Mouse (Mus musculus) midbrain, embryonic 12.5 days (tissue): ENCODE data around the gene Ppfia4. TPM values are rescaled to one million over a fixed set of nuclear protein-coding genes. Genes with fewer than 3 reads are reported as not detected.

Source experiments
- ATAC-seq: fragments of 200-750 bp; cut with Nextera tagmentation; 2 replicates; pipeline ENCODE4 v1.8.0; 2017; ENCODE audit warnings: low read depth, moderate TSS enrichment, moderate library complexity; ENCODE audit not compliant: low FRiP score
- H3K27ac ChIP-seq: fragments of 300-500 bp; sonication (generic); replicated peaks from 2 replicates; pipeline ENCODE4 v1.5.1; 2016; ENCODE audit warnings: mild to moderate bottlenecking
- H3K27me3 ChIP-seq: fragments of 300-500 bp; sonication (generic); 2 replicates; pipeline ENCODE4 v1.6.1; 2016; ENCODE audit warnings: mild to moderate bottlenecking
- H3K36me3 ChIP-seq: fragments of 300-500 bp; sonication (generic); 2 replicates; pipeline ENCODE4 v1.6.1; 2016
- H3K4me1 ChIP-seq: fragments of 300-500 bp; sonication (generic); 2 replicates; pipeline ENCODE4 v1.6.1; 2016
- H3K4me2 ChIP-seq: fragments of 300-500 bp; sonication (generic); replicated peaks from 2 replicates; pipeline ENCODE4 v1.6.1; 2016; ENCODE audit warnings: mild to moderate bottlenecking, moderate library complexity
- H3K4me3 ChIP-seq: fragments of 300-500 bp; sonication (generic); 2 replicates; pipeline ENCODE4 v1.5.1; 2016; ENCODE audit warnings: mild to moderate bottlenecking
- H3K9ac ChIP-seq: fragments of 300-500 bp; sonication (generic); replicated peaks from 2 replicates; pipeline ENCODE4 v1.6.1; 2016; ENCODE audit warnings: mild to moderate bottlenecking, moderate library complexity
- H3K9me3 ChIP-seq: fragments of 300-500 bp; sonication (generic); 2 replicates; pipeline ENCODE4 v1.6.1; 2016; ENCODE audit warnings: mild to moderate bottlenecking
- WGBS: fragments of 180-500 bp; shearing (Covaris S2); methylation state at CpG from one replicate; pipeline ENCODE4 v1.1.7; 2016; 5-methylcytosine and 5-hydroxymethylcytosine counted together
- polyA plus RNA-seq: library from polyadenylated mRNA; unstranded; fragments of >200 nt; fragmentation: Nextera tagmentation; extraction: Ambion mirVana; gene quantifications from 2 replicates; pipeline ENCODE4 v1.2.1, GENCODE M21; 2016

Gene Ppfia4
- polyA plus RNA-seq: 5.1 and 5.3 TPM in 2 replicates

GRCm38 (mm10) chr1:134332770-134333271 is at the start of gene Ppfia4:
Gene Ppfia4 (minus strand): TSS chr1:134332928.
- H3K4me3 ChIP-seq: no peak within 1 kb of the TSS
- H3K4me1 ChIP-seq: no peaks in the 10 kb centered on the region
- ATAC-seq: no peak; the same call in 1 of the 2 replicates
- no peak within 1 kb of the TSS for H3K4me2 ChIP-seq
- H3K27ac ChIP-seq: no peak within 1 kb of the TSS
- no peaks in the 10 kb centered on the region for H3K36me3 ChIP-seq
- H3K9me3 ChIP-seq: no peaks in the 10 kb centered on the region
- H3K27me3 ChIP-seq: peaks cover 4% of the 10 kb centered on the region; the same call in 1 of the 2 replicates
- 68% methylated on average over 13 of the region's 13 CpGs for WGBS
- no peak within 1 kb of the TSS for H3K9ac ChIP-seq

- no peak overlapping the region for H3K9ac ChIP-seq
- no peaks in the 10 kb centered on the region for H3K36me3 ChIP-seq
- H3K27me3 ChIP-seq: 0 out of 2 replicates have a peak, but pooled peaks cover 5% of the 10 kb centered on the region
- WGBS: 16% methylated on average over 19 of the region's 19 CpGs
- H3K9me3 ChIP-seq: no peaks in the 10 kb centered on the region
- peak overlapping the region; percentile 47 for H3K4me2 ChIP-seq
- ATAC-seq: no peak
- H3K27ac ChIP-seq: no peak overlapping the region
- peaks cover 6% of the 10 kb centered on the region; the same call in 1 of the 2 replicates for H3K4me1 ChIP-seq
- peak overlapping the region; percentile 20; the same call in 1 of the 2 replicates for H3K4me3 ChIP-seq
Measured at GRCm38 (mm10) chr1:134381795-134382625, 49.3 kb upstream of the Ppfia4 start.

GRCm38 (mm10) chr1:134381051-134381450 is 48.3 kb upstream of the Ppfia4 start:
- Histone ChIP-seq H3K27me3 (0 out of 2 replicates have a peak, but pooled peaks cover 5% of the 10 kb centered on the region), H3K27ac (no peak overlapping the region), H3K9ac (no peak overlapping the region), H3K4me2 (no peak overlapping the region), H3K36me3 (no peaks in the 10 kb centered on the region), H3K9me3 (no peaks in the 10 kb centered on the region), H3K4me1 (peaks cover 6% of the 10 kb centered on the region; the same call in 1 of the 2 replicates), H3K4me3 (no peak overlapping the region)
- WGBS: 97% methylated on average over 2 of the region's 2 CpGs
- ATAC-seq: no peak

- ATAC-seq: no peak
- 81% methylated on average over 2 of the region's 2 CpGs for WGBS
Measured at GRCm38 (mm10) chr1:134374124-134374523, 41.4 kb upstream of the Ppfia4 start.

GRCm38 (mm10) chr1:134368777-134369337 is 36.1 kb upstream of the Ppfia4 start:
- no peaks in the 10 kb centered on the region for H3K4me1 ChIP-seq
- H3K9ac ChIP-seq: no peak overlapping the region
- H3K27me3 ChIP-seq: peaks cover 3% of the 10 kb centered on the region; the same call in 1 of the 2 replicates
- H3K9me3 ChIP-seq: no peaks in the 10 kb centered on the region
- H3K4me2 ChIP-seq: no peak overlapping the region
- no peak for ATAC-seq
- no peaks in the 10 kb centered on the region for H3K36me3 ChIP-seq
- no peak overlapping the region for H3K27ac ChIP-seq
- no peak overlapping the region for H3K4me3 ChIP-seq
- 62% methylated on average over 9 of the region's 9 CpGs for WGBS

More at GRCm38 (mm10) chr1:134374124-134374523, 41.4 kb upstream of the Ppfia4 start:
- Histone ChIP-seq H3K4me2 (no peak overlapping the region), H3K4me3 (no peak overlapping the region), H3K27me3 (no peaks in the 10 kb centered on the region), H3K4me1 (no peaks in the 10 kb centered on the region), H3K27ac (no peak overlapping the region), H3K9ac (no peak overlapping the region), H3K36me3 (no peaks in the 10 kb centered on the region), H3K9me3 (no peaks in the 10 kb centered on the region)

- Histone ChIP-seq H3K4me1 (peaks cover 11% of the 10 kb centered on the region), H3K9me3 (no peaks in the 10 kb centered on the region), H3K27ac (no peak overlapping the region), H3K36me3 (no peaks in the 10 kb centered on the region), H3K4me2 (no peak overlapping the region), H3K9ac (no peak overlapping the region), H3K27me3 (peaks cover 3% of the 10 kb centered on the region; the same call in 1 of the 2 replicates), H3K4me3 (no peak overlapping the region)
- no peak for ATAC-seq
- WGBS: 66% methylated on average over 5 of the region's 5 CpGs
Measured at GRCm38 (mm10) chr1:134365491-134365890, 32.8 kb upstream of the Ppfia4 start.

GRCm38 (mm10) chr1:134363194-134363593 is 30.5 kb upstream of the Ppfia4 start:
- H3K9ac ChIP-seq: no peak overlapping the region
- H3K4me1 ChIP-seq: peaks cover 12% of the 10 kb centered on the region
- peaks cover 14% of the 10 kb centered on the region for H3K36me3 ChIP-seq
- no peak overlapping the region for H3K27ac ChIP-seq
- ATAC-seq: no peak
- WGBS: 86% methylated on average over 4 of the region's 4 CpGs
- H3K9me3 ChIP-seq: no peaks in the 10 kb centered on the region
- no peak overlapping the region for H3K4me2 ChIP-seq
- no peak overlapping the region for H3K4me3 ChIP-seq
- H3K27me3 ChIP-seq: peaks cover 3% of the 10 kb centered on the region; the same call in 1 of the 2 replicates

GRCm38 (mm10) chr1:134361857-134362212 is 29.1 kb upstream of the Ppfia4 start, which contains the start of gene Tmem183a:
Gene Tmem183a (minus strand): TSS chr1:134361979.
- Histone ChIP-seq H3K27ac (peak within 1 kb of the TSS; percentile 79), H3K27me3 (peaks cover 3% of the 10 kb centered on the region; the same call in 1 of the 2 replicates), H3K4me3 (peak within 1 kb of the TSS; percentile 92), H3K4me2 (peak within 1 kb of the TSS; percentile 79), H3K36me3 (peaks cover 24% of the 10 kb centered on the region), H3K9me3 (no peaks in the 10 kb centered on the region), H3K9ac (peak within 1 kb of the TSS; percentile 89), H3K4me1 (peaks cover 12% of the 10 kb centered on the region)
- peak; percentile 98 for ATAC-seq
- under 1% methylated on average over 38 of the region's 38 CpGs for whole genome bisulfite sequencing

GRCm38 (mm10) chr1:134361195-134361856 is 28.6 kb upstream of the Ppfia4 start:
- Histone ChIP-seq H3K9me3 (no peaks in the 10 kb centered on the region), H3K4me2 (peak overlapping the region; percentile 79), H3K27me3 (peaks cover 3% of the 10 kb centered on the region; the same call in 1 of the 2 replicates), H3K9ac (peak overlapping the region; percentile 89), H3K4me1 (peaks cover 12% of the 10 kb centered on the region), H3K4me3 (peak overlapping the region; percentile 92), H3K27ac (peak overlapping the region; percentile 79), H3K36me3 (peaks cover 25% of the 10 kb centered on the region)
- ATAC-seq: peak; percentile 89
- 1% methylated on average over 38 of the region's 44 CpGs for WGBS

GRCm38 (mm10) chr1:134360656-134361055 is 27.9 kb upstream of the Ppfia4 start:
- Histone ChIP-seq H3K27ac (no peak overlapping the region), H3K36me3 (peaks cover 32% of the 10 kb centered on the region), H3K4me3 (peak overlapping the region; percentile 92), H3K27me3 (peaks cover 3% of the 10 kb centered on the region; the same call in 1 of the 2 replicates), H3K4me1 (peaks cover 12% of the 10 kb centered on the region), H3K9me3 (no peaks in the 10 kb centered on the region), H3K9ac (0 out of 2 replicates have a peak overlapping the region, but pooled peaks have one; percentile 39), H3K4me2 (peak overlapping the region; percentile 79)
- 86% methylated on average over 7 of the region's 7 CpGs for WGBS
- ATAC-seq: no peak

GRCm38 (mm10) chr1:134357461-134357860 is 24.7 kb upstream of the Ppfia4 start:
- no peak for ATAC-seq
- H3K27me3 ChIP-seq: no peaks in the 10 kb centered on the region
- 89% methylated on average over 4 of the region's 4 CpGs for WGBS

More at GRCm38 (mm10) chr1:134357461-134357860, 24.7 kb upstream of the Ppfia4 start:
- no peak overlapping the region for H3K4me3 ChIP-seq
- peaks cover 10% of the 10 kb centered on the region for H3K4me1 ChIP-seq
- H3K9me3 ChIP-seq: no peaks in the 10 kb centered on the region
- no peak overlapping the region for H3K9ac ChIP-seq
- no peak overlapping the region for H3K4me2 ChIP-seq
- H3K36me3 ChIP-seq: peaks cover 62% of the 10 kb centered on the region
- no peak overlapping the region for H3K27ac ChIP-seq
